In genomic region chr11:121808866-121809265, GRCm38 (mm10) we compare ENCODE assay signal across 19 mouse cellular contexts. TPM values are rescaled to one million over a fixed set of nuclear protein-coding genes. Genes with fewer than 3 reads are reported as not detected.
DNase-seq lines count a peak whose midpoint lies in the region; ATAC-seq and TF ChIP-seq lines count a peak whose summit lies in the region.
"Had no signal": no experiment of that assay in that cellular context is flagged by ENCODE, and none has a peak within 500 bp of the region (broad histone marks: within the 10 kb centered on the region; RNA-seq: fewer than 3 reads in every experiment).

No protein-coding gene starts in this region.

- TF ChIP-seq CTCF in heart, adult 2 months (IDR thresholded peaks at IDR 0.05), result no peak

- intact Hi-C loops in heart, adult 2 months (cut with DNase I), result loop anchor here (1.0 to 5.0 kb wide), 4 partner anchors 72 to 333 kb away; no protein-coding TSS in a partner anchor

- no peak overlapping the region for H3K4me3 ChIP-seq in heart, adult 2 months
- no peak overlapping the region for H3K4me3 ChIP-seq in midbrain, embryonic 13.5 days (replicated peaks)
- no peak overlapping the region for H3K4me3 ChIP-seq in midbrain, embryonic 10.5 days
- H3K4me3 ChIP-seq in myocyte, result no peak overlapping the region
- H3K4me3 ChIP-seq: embryonic facial prominence, embryonic 10.5 days; hindbrain, embryonic 13.5 days; neural tube, embryonic 12.5 days had no signal

- H3K4me1 ChIP-seq in heart, adult 2 months (ENCODE audit: control insufficient read depth, insufficient read depth, low read length), result no peaks in the 10 kb centered on the region; the same call in 1 of the 2 replicates
- H3K4me1 ChIP-seq in midbrain, embryonic 13.5 days (replicated peaks), result 0 out of 2 replicates have a peak, but pooled peaks cover 3% of the 10 kb centered on the region
- H3K4me1 ChIP-seq in midbrain, embryonic 10.5 days, result peaks cover 4% of the 10 kb centered on the region
- H3K4me1 ChIP-seq: neural tube, embryonic 12.5 days had no signal

- WGBS in heart, adult 2 months, result 45% methylated on average over 1 of the region's 1 CpGs
- 50% methylated on average over 1 of the region's 1 CpGs for WGBS in midbrain, embryonic 13.5 days
- WGBS in midbrain, embryonic 10.5 days, result 63% methylated on average over 1 of the region's 1 CpGs

- ATAC-seq in midbrain, embryonic 13.5 days, result 0 out of 2 replicates have a peak, but pooled peaks have one; percentile 6

- H3K27ac ChIP-seq in heart, adult 2 months, result no peak overlapping the region
- no peak overlapping the region for H3K27ac ChIP-seq in midbrain, embryonic 13.5 days
- H3K27ac ChIP-seq in midbrain, embryonic 10.5 days (replicated peaks), result no peak overlapping the region
- H3K27ac ChIP-seq: embryonic facial prominence, embryonic 10.5 days; hindbrain, embryonic 13.5 days; neural tube, embryonic 12.5 days had no signal

- no peaks in the 10 kb centered on the region for H3K36me3 ChIP-seq in heart, adult 2 months (ENCODE audit: control insufficient read depth, insufficient read depth, low read length)
- H3K36me3 ChIP-seq in midbrain, embryonic 13.5 days, result no peaks in the 10 kb centered on the region
- no peaks in the 10 kb centered on the region for H3K36me3 ChIP-seq in midbrain, embryonic 10.5 days
- H3K36me3 ChIP-seq in myocyte (ENCODE audit: control insufficient read depth, insufficient read depth), result no peaks in the 10 kb centered on the region
- H3K36me3 ChIP-seq: embryonic facial prominence, embryonic 10.5 days; hindbrain, embryonic 13.5 days; neural tube, embryonic 12.5 days had no signal

- no peak for TF ChIP-seq POLR2A in heart, adult 2 months (IDR thresholded peaks at IDR 0.05; ENCODE audit: insufficient read depth, low read depth, low read length)
- no peak for TF ChIP-seq POLR2A in myocyte (IDR thresholded peaks at IDR 0.05; ENCODE audit: insufficient read length, low read depth)

- TF ChIP-seq EP300 in heart, adult 2 months (IDR thresholded peaks at IDR 0.05; ENCODE audit: insufficient read depth, low read depth, low read length), result no peak

- H3K4me2 ChIP-seq in midbrain, embryonic 13.5 days (replicated peaks), result no peak overlapping the region
- H3K4me2 ChIP-seq in myocyte (ENCODE audit: low read depth), result peak overlapping the region; percentile 12
- H3K4me2 ChIP-seq: hindbrain, embryonic 13.5 days; neural tube, embryonic 12.5 days had no signal

- peak; percentile 50 for DNase-seq in heart, postnatal 4 days
- no peak for DNase-seq in heart, adult 2 months
- DNase-seq in midbrain, embryonic 10.5 days (ENCODE audit: low spot score), result no peak
- DNase-seq in cerebellum, adult 8-10 months, result peak; percentile 30
- no peak for DNase-seq in layer of hippocampus, adult 9-11 months
- DNase-seq in adrenal gland, adult 18-20 months (ENCODE audit: low spot score in 2 of 2), result no peak

- H3K9me3 ChIP-seq in midbrain, embryonic 13.5 days, result no peaks in the 10 kb centered on the region
- no peaks in the 10 kb centered on the region for H3K9me3 ChIP-seq in midbrain, embryonic 10.5 days (replicated peaks)
- H3K9me3 ChIP-seq: embryonic facial prominence, embryonic 10.5 days; hindbrain, embryonic 13.5 days; neural tube, embryonic 12.5 days had no signal

- no peak overlapping the region for H3K9ac ChIP-seq in heart, adult 2 months (ENCODE audit: low read depth, low read length)
- H3K9ac ChIP-seq in midbrain, embryonic 13.5 days (replicated peaks), result no peak overlapping the region
- H3K9ac ChIP-seq: neural tube, embryonic 12.5 days had no signal

- H3K27me3 ChIP-seq in heart, adult 2 months (ENCODE audit: control insufficient read depth, insufficient read depth, low read length), result no peaks in the 10 kb centered on the region
- no peaks in the 10 kb centered on the region for H3K27me3 ChIP-seq in midbrain, embryonic 13.5 days
- no peaks in the 10 kb centered on the region for H3K27me3 ChIP-seq in midbrain, embryonic 10.5 days (ENCODE audit: low read depth, poor library complexity, severe bottlenecking)
- no peaks in the 10 kb centered on the region for H3K27me3 ChIP-seq in myocyte (ENCODE audit: control insufficient read depth, insufficient read depth, insufficient read length)
- H3K27me3 ChIP-seq: hindbrain, embryonic 13.5 days; neural tube, embryonic 12.5 days had no signal

- H3K79me2 ChIP-seq in heart, adult 2 months (replicated peaks; ENCODE audit: control insufficient read depth, insufficient read depth, low read length), result no peaks in the 10 kb centered on the region
- no peaks in the 10 kb centered on the region for H3K79me2 ChIP-seq in myocyte (ENCODE audit: control insufficient read depth, insufficient read depth)

- no peak overlapping the region for H3ac ChIP-seq in myocyte (ENCODE audit: control insufficient read depth, insufficient read length)

TF ChIP-seq in myocyte, 11 proteins besides CTCF, POLR2A, EP300 and RAD21:
- TF ChIP-seq MAX (IDR thresholded peaks at IDR 0.05; ENCODE audit: low read depth) (no peak), MYOG (IDR thresholded peaks at IDR 0.05; ENCODE audit: control insufficient read depth in 1 of 3, insufficient read depth in 1 of 3, insufficient read length in 2 of 3, low read depth in 2 of 3) (no peak), MYOD1 (IDR thresholded peaks at IDR 0.05; ENCODE audit: control insufficient read depth in 1 of 3, insufficient read length in 2 of 3, low read depth in 2 of 3) (no peak)

RNA-seq across cellular contexts. Expression of gene Ptchd3, which starts 21.2 kb away (rescaled TPM):
- under 1 TPM; 0.18 to 0.60 TPM for total RNA-seq in heart, postnatal 4 days (2021)
- total RNA-seq in heart, adult 2 months (2021), result under 1 TPM; 0.18 to 0.21 TPM
- polyA plus RNA-seq in heart, adult 2 months (2012; rRNA removed), result 0.12 and 0.31 TPM in 2 replicates
- polyA plus RNA-seq in midbrain, embryonic 13.5 days (2015; fragmentation: Nextera tagmentation; extraction: Ambion mirVana), result not detected in 2 replicates
- polyA plus RNA-seq in midbrain, embryonic 10.5 days (2016; fragmentation: Nextera tagmentation; extraction: Ambion mirVana), result not detected in 2 replicates
- polyA plus RNA-seq in myocyte (2012; fragmentation: generic; extraction: Trizol), result not detected
- total RNA-seq in adrenal gland, adult 18-20 months (2021), result not detected
- total RNA-seq: granulocyte monocyte progenitor cell, adult 5-6 weeks; layer of hippocampus, postnatal 14 days; left cerebral cortex, postnatal 25 days; liver, adult 2 months; megakaryocyte-erythroid progenitor cell, adult 5-6 weeks had no signal
- polyA plus RNA-seq: embryonic facial prominence, embryonic 10.5 days; forebrain, embryonic 14.5 days; hindbrain, embryonic 13.5 days; kidney, adult 2 months; liver, adult 2 months; neural tube, embryonic 12.5 days; stomach, embryonic 14.5 days had no signal

Comparison
In these comparisons a context has a peak if more than half of its experiments do, and no peak if none do; other contexts are left out.
1. DNase-seq: peak in heart, postnatal 4 days (single experiment) and cerebellum, adult 8-10 months (single experiment); none in heart, adult 2 months (0 of 2), midbrain, embryonic 10.5 days (single experiment), layer of hippocampus, adult 9-11 months (single experiment) and adrenal gland, adult 18-20 months (0 of 2).